Mouse (Mus musculus) kidney, adult 9 months (tissue): ENCODE data around the gene Olfr1303.

Experiments used
- DNase-seq: peaks from one replicate; pipeline ENCODE4 v3.0.0; 2022

Olfr1303 gene

GRCm38 (mm10) chr2:111820240-111820639 lies at the start of gene Olfr1303:
Gene Olfr1303, minus strand, starts transcription at chr2:111820340.
- DNase-seq: no peak

GRCm38 (mm10) chr2:111812936-111813335 lies 7.2 kb downstream of the Olfr1303 start:
- DNase-seq: no peak

GRCm38 (mm10) chr2:111777129-111777528 lies 43.0 kb downstream of the Olfr1303 start, which contains the start of gene Olfr1302:
Gene Olfr1302, plus strand, starts transcription at chr2:111777429.
- no peak for DNase-seq
